Mouse (Mus musculus): ENCODE results near the gene Rnasek.

Rnasek gene

GRCm38 (mm10) chr11:70219873-70220272 is 19.8 kb downstream of the Rnasek start:
- no peak for ATAC-seq (ENCODE audit: insufficient number of reproducible peaks, low FRiP score, low TSS enrichment)

- ATAC-seq (ENCODE audit: insufficient number of reproducible peaks, low FRiP score, low TSS enrichment) = no peak
Observed at GRCm38 (mm10) chr11:70218741-70219470, 20.7 kb downstream of the Rnasek start.

- no peak for ATAC-seq (ENCODE audit: insufficient number of reproducible peaks, low FRiP score, low TSS enrichment)
Observed at GRCm38 (mm10) chr11:70218039-70218438, 21.6 kb downstream of the Rnasek start.

GRCm38 (mm10) chr11:70216103-70216502 is 23.5 kb downstream of the Rnasek start:
- ATAC-seq (ENCODE audit: insufficient number of reproducible peaks, low FRiP score, low TSS enrichment) = no peak

GRCm38 (mm10) chr11:70215301-70215700 is 24.3 kb downstream of the Rnasek start:
- ATAC-seq (ENCODE audit: insufficient number of reproducible peaks, low FRiP score, low TSS enrichment) = no peak

GRCm38 (mm10) chr11:70214856-70215209 is 24.8 kb downstream of the Rnasek start:
- no peak for ATAC-seq (ENCODE audit: insufficient number of reproducible peaks, low FRiP score, low TSS enrichment)

GRCm38 (mm10) chr11:70214191-70214855 is 25.3 kb downstream of the Rnasek start:
- ATAC-seq (ENCODE audit: insufficient number of reproducible peaks, low FRiP score, low TSS enrichment) = peak; percentile 17; the same call in 1 of the 2 replicates

GRCm38 (mm10) chr11:70213736-70214135 is 25.9 kb downstream of the Rnasek start:
- peak; percentile 46; the same call in 1 of the 2 replicates for ATAC-seq (ENCODE audit: insufficient number of reproducible peaks, low FRiP score, low TSS enrichment)

- ATAC-seq (ENCODE audit: insufficient number of reproducible peaks, low FRiP score, low TSS enrichment) = no peak
Observed at GRCm38 (mm10) chr11:70212896-70213295, 26.7 kb downstream of the Rnasek start.

- ATAC-seq (ENCODE audit: insufficient number of reproducible peaks, low FRiP score, low TSS enrichment) = no peak
Observed at GRCm38 (mm10) chr11:70212423-70212822, 27.2 kb downstream of the Rnasek start, which contains the start of gene Slc16a11. Gene Slc16a11 (plus strand): TSS chr11:70212752.

GRCm38 (mm10) chr11:70211972-70212371 is 27.7 kb downstream of the Rnasek start:
- ATAC-seq (ENCODE audit: insufficient number of reproducible peaks, low FRiP score, low TSS enrichment) = no peak

- no peak for ATAC-seq (ENCODE audit: insufficient number of reproducible peaks, low FRiP score, low TSS enrichment)
Observed at GRCm38 (mm10) chr11:70210681-70211080, 29.0 kb downstream of the Rnasek start.

GRCm38 (mm10) chr11:70208778-70209388 is 30.8 kb downstream of the Rnasek start:
- ATAC-seq (ENCODE audit: insufficient number of reproducible peaks, low FRiP score, low TSS enrichment) = no peak

GRCm38 (mm10) chr11:70207283-70207682 is 32.4 kb downstream of the Rnasek start:
- ATAC-seq (ENCODE audit: insufficient number of reproducible peaks, low FRiP score, low TSS enrichment) = no peak

GRCm38 (mm10) chr11:70206801-70207200 is 32.8 kb downstream of the Rnasek start:
- no peak for ATAC-seq (ENCODE audit: insufficient number of reproducible peaks, low FRiP score, low TSS enrichment)

GRCm38 (mm10) chr11:70201691-70202090 is 38.0 kb downstream of the Rnasek start:
- 0 out of 2 replicates have a peak, but pooled peaks have one; percentile 31 for ATAC-seq (ENCODE audit: insufficient number of reproducible peaks, low FRiP score, low TSS enrichment)

GRCm38 (mm10) chr11:70200036-70200608 is 39.5 kb downstream of the Rnasek start:
- ATAC-seq (ENCODE audit: insufficient number of reproducible peaks, low FRiP score, low TSS enrichment) = no peak

GRCm38 (mm10) chr11:70199107-70199506 is 40.5 kb downstream of the Rnasek start:
- no peak for ATAC-seq (ENCODE audit: insufficient number of reproducible peaks, low FRiP score, low TSS enrichment)

- ATAC-seq (ENCODE audit: insufficient number of reproducible peaks, low FRiP score, low TSS enrichment) = no peak
Observed at GRCm38 (mm10) chr11:70198332-70198731, 41.3 kb downstream of the Rnasek start.

- ATAC-seq (ENCODE audit: insufficient number of reproducible peaks, low FRiP score, low TSS enrichment) = no peak
Observed at GRCm38 (mm10) chr11:70193354-70194285, 46.0 kb downstream of the Rnasek start.
